Mouse (Mus musculus): ENCODE results near the gene Madcam1. TPM values are rescaled to one million over a fixed set of nuclear protein-coding genes. Genes with fewer than 3 reads are reported as not detected.

The Madcam1 gene
- 0.05 and 0.10 TPM in 2 replicates for polyA plus RNA-seq (2012; rRNA removed)
- 0.20 and 0.45 TPM in 2 replicates for polyA plus RNA-seq (2014; fragmentation: Nextera tagmentation; extraction: Ambion mirVana)

- DNase-seq (ENCODE audit: low read depth in 3 of 3, low spot score in 3 of 3) (peak in 1 of 3 experiments; percentile 46), ATAC-seq (ENCODE audit: insufficient read depth) (no peak)
- Histone ChIP-seq H3K4me3 (ENCODE audit: insufficient read depth in 1 of 2, low read depth in 2 of 2, low read length in 2 of 2) (no peak within 1 kb of the TSS), H3K27me3 (ENCODE audit: control insufficient read depth, insufficient read depth, low read length) (no peaks in the 10 kb centered on the region), H3K9ac (replicated peaks) (no peak within 1 kb of the TSS), H3K27ac (no peak within 1 kb of the TSS), H3K4me2 (ENCODE audit: low read depth) (no peak within 1 kb of the TSS), H3K36me3 (replicated peaks; ENCODE audit: control insufficient read depth, insufficient read depth, low read depth) (no peaks in the 10 kb centered on the region), H3K4me1 (replicated peaks; ENCODE audit: control insufficient read depth in 2 of 2, insufficient read depth in 2 of 2, low read length in 1 of 2) (peaks cover 0 to 5% of the 10 kb centered on the region in 2 experiments; a peak in 1 of 4 replicates), H3K9me3 (ENCODE audit: control insufficient read depth, low read length) (no peaks in the 10 kb centered on the region)
- TF ChIP-seq EP300 (IDR thresholded peaks at IDR 0.05; ENCODE audit: low read depth) (no peak), CTCF (IDR thresholded peaks at IDR 0.05; ENCODE audit: low read depth) (peak; percentile 98)
- WGBS (ENCODE audit: insufficient replicate concordance) = 16% methylated on average over 13 of the region's 13 CpGs
These were observed at the start of gene Madcam1 for GRCm38 (mm10) chr10:79664131-79664665. Madcam1 (plus strand) TSS chr10:79664559.

GRCm38 (mm10) chr10:79615860-79616259 lies 48.5 kb upstream of the Madcam1 start:
- Histone ChIP-seq H3K4me2 (ENCODE audit: low read depth) (no peak overlapping the region), H3K9me3 (ENCODE audit: control insufficient read depth, low read length) (no peaks in the 10 kb centered on the region), H3K4me1 (replicated peaks; ENCODE audit: control insufficient read depth in 2 of 2, insufficient read depth in 2 of 2, low read length in 1 of 2) (no peaks in the 10 kb centered on the region), H3K4me3 (ENCODE audit: insufficient read depth in 1 of 2, low read depth in 2 of 2, low read length in 2 of 2) (no peak overlapping the region), H3K9ac (replicated peaks) (no peak overlapping the region), H3K27me3 (ENCODE audit: control insufficient read depth, insufficient read depth, low read length) (peaks cover 23% of the 10 kb centered on the region), H3K36me3 (replicated peaks; ENCODE audit: control insufficient read depth, insufficient read depth, low read depth) (no peaks in the 10 kb centered on the region), H3K27ac (no peak overlapping the region)
- 15% methylated on average over 8 of the region's 8 CpGs for WGBS (ENCODE audit: insufficient replicate concordance)
- ATAC-seq (ENCODE audit: insufficient read depth) = no peak
- TF ChIP-seq EP300 (IDR thresholded peaks at IDR 0.05; ENCODE audit: low read depth) = no peak
- DNase-seq (ENCODE audit: low read depth in 3 of 3, low spot score in 3 of 3) = no peak

GRCm38 (mm10) chr10:79616376-79616775 lies 48.0 kb upstream of the Madcam1 start:
- Histone ChIP-seq H3K9ac (replicated peaks) (no peak overlapping the region), H3K27ac (no peak overlapping the region), H3K27me3 (ENCODE audit: control insufficient read depth, insufficient read depth, low read length) (peaks cover 23% of the 10 kb centered on the region), H3K4me2 (ENCODE audit: low read depth) (no peak overlapping the region), H3K4me3 (ENCODE audit: insufficient read depth in 1 of 2, low read depth in 2 of 2, low read length in 2 of 2) (no peak overlapping the region), H3K36me3 (replicated peaks; ENCODE audit: control insufficient read depth, insufficient read depth, low read depth) (no peaks in the 10 kb centered on the region), H3K9me3 (ENCODE audit: control insufficient read depth, low read length) (no peaks in the 10 kb centered on the region), H3K4me1 (replicated peaks; ENCODE audit: control insufficient read depth in 2 of 2, insufficient read depth in 2 of 2, low read length in 1 of 2) (no peaks in the 10 kb centered on the region)
- WGBS (ENCODE audit: insufficient replicate concordance) = 61% methylated on average over 5 of the region's 5 CpGs
- no peak for TF ChIP-seq CTCF (IDR thresholded peaks at IDR 0.05; ENCODE audit: low read depth)
- no peak for TF ChIP-seq EP300 (IDR thresholded peaks at IDR 0.05; ENCODE audit: low read depth)
- ATAC-seq (ENCODE audit: insufficient read depth) (no peak), DNase-seq (ENCODE audit: low read depth in 3 of 3, low spot score in 3 of 3) (no peak)

- WGBS (ENCODE audit: insufficient replicate concordance) = 59% methylated on average over 12 of the region's 12 CpGs
- no peak overlapping the region for H3K4me3 ChIP-seq (ENCODE audit: insufficient read depth in 1 of 2, low read depth in 2 of 2, low read length in 2 of 2)
- no peaks in the 10 kb centered on the region for H3K36me3 ChIP-seq (replicated peaks; ENCODE audit: control insufficient read depth, insufficient read depth, low read depth)
- TF ChIP-seq CTCF (IDR thresholded peaks at IDR 0.05; ENCODE audit: low read depth) (no peak), EP300 (IDR thresholded peaks at IDR 0.05; ENCODE audit: low read depth) (no peak)
- H3K27ac ChIP-seq = no peak overlapping the region
- ATAC-seq (ENCODE audit: insufficient read depth) (no peak), DNase-seq (ENCODE audit: low read depth in 3 of 3, low spot score in 3 of 3) (no peak)
- H3K27me3 ChIP-seq (ENCODE audit: control insufficient read depth, insufficient read depth, low read length) = no peaks in the 10 kb centered on the region
- no peaks in the 10 kb centered on the region for H3K4me1 ChIP-seq (replicated peaks; ENCODE audit: control insufficient read depth in 2 of 2, insufficient read depth in 2 of 2, low read length in 1 of 2)
- H3K9ac ChIP-seq (replicated peaks) = no peak overlapping the region
- no peak overlapping the region for H3K4me2 ChIP-seq (ENCODE audit: low read depth)
- no peaks in the 10 kb centered on the region for H3K9me3 ChIP-seq (ENCODE audit: control insufficient read depth, low read length)
These were observed 40.4 kb upstream of the Madcam1 start for GRCm38 (mm10) chr10:79623950-79624349.

GRCm38 (mm10) chr10:79625398-79625797 lies 39.0 kb upstream of the Madcam1 start:
- no peak overlapping the region for H3K4me2 ChIP-seq (ENCODE audit: low read depth)
- WGBS (ENCODE audit: insufficient replicate concordance) = 61% methylated on average over 9 of the region's 9 CpGs
- ATAC-seq (ENCODE audit: insufficient read depth) (no peak), DNase-seq (ENCODE audit: low read depth in 3 of 3, low spot score in 3 of 3) (no peak)
- TF ChIP-seq CTCF (IDR thresholded peaks at IDR 0.05; ENCODE audit: low read depth) (no peak), EP300 (IDR thresholded peaks at IDR 0.05; ENCODE audit: low read depth) (no peak)
- H3K9ac ChIP-seq (replicated peaks) = no peak overlapping the region
- H3K4me3 ChIP-seq (ENCODE audit: insufficient read depth in 1 of 2, low read depth in 2 of 2, low read length in 2 of 2) = no peak overlapping the region
- H3K9me3 ChIP-seq (ENCODE audit: control insufficient read depth, low read length) = no peaks in the 10 kb centered on the region
- no peak overlapping the region for H3K27ac ChIP-seq
- no peaks in the 10 kb centered on the region for H3K36me3 ChIP-seq (replicated peaks; ENCODE audit: control insufficient read depth, insufficient read depth, low read depth)
- H3K27me3 ChIP-seq (ENCODE audit: control insufficient read depth, insufficient read depth, low read length) = no peaks in the 10 kb centered on the region
- no peaks in the 10 kb centered on the region for H3K4me1 ChIP-seq (replicated peaks; ENCODE audit: control insufficient read depth in 2 of 2, insufficient read depth in 2 of 2, low read length in 1 of 2)
